Mouse (Mus musculus): ENCODE data around the gene Cryzl2. TPM values are rescaled to one million over a fixed set of nuclear protein-coding genes. Genes with fewer than 3 reads are reported as not detected.

The Cryzl2 gene
- polyA plus RNA-seq, 1 experiment from 2014 or later, result 8.6 TPM

- H3K36me3 ChIP-seq, result no peaks in the 10 kb centered on the region
- 70% methylated on average over 1 of the region's 1 CpGs for WGBS
- no peaks in the 10 kb centered on the region for H3K9me3 ChIP-seq
- no peak overlapping the region for H3K27ac ChIP-seq (replicated peaks)
- H3K4me1 ChIP-seq (replicated peaks), result peaks cover 6% of the 10 kb centered on the region
- H3K4me3 ChIP-seq, result no peak overlapping the region
- H3K4me2 ChIP-seq, result no peak overlapping the region
- H3K27me3 ChIP-seq, result no peaks in the 10 kb centered on the region
- no peak for ATAC-seq (ENCODE audit: low FRiP score, low read depth)
- no peak overlapping the region for H3K9ac ChIP-seq
Measured at GRCm38 (mm10) chr1:157426933-157427332, 31.4 kb upstream of the Cryzl2 start.

GRCm38 (mm10) chr1:157427604-157428003 lies 30.8 kb upstream of the Cryzl2 start:
- Histone ChIP-seq H3K9me3 (no peaks in the 10 kb centered on the region), H3K4me3 (no peak overlapping the region), H3K4me2 (no peak overlapping the region), H3K27ac (replicated peaks) (no peak overlapping the region), H3K4me1 (replicated peaks) (peaks cover 6% of the 10 kb centered on the region), H3K27me3 (no peaks in the 10 kb centered on the region), H3K36me3 (no peaks in the 10 kb centered on the region), H3K9ac (no peak overlapping the region)
- no peak for ATAC-seq (ENCODE audit: low FRiP score, low read depth)
- WGBS, result 96% methylated on average over 4 of the region's 4 CpGs

- WGBS, result 95% methylated on average over 3 of the region's 3 CpGs
- no peak overlapping the region for H3K4me2 ChIP-seq
- H3K9ac ChIP-seq, result no peak overlapping the region
- ATAC-seq (ENCODE audit: low FRiP score, low read depth), result no peak
- H3K4me1 ChIP-seq (replicated peaks), result peaks cover 6% of the 10 kb centered on the region
- H3K27me3 ChIP-seq, result no peaks in the 10 kb centered on the region
- no peak overlapping the region for H3K27ac ChIP-seq (replicated peaks)
- no peaks in the 10 kb centered on the region for H3K9me3 ChIP-seq
- H3K36me3 ChIP-seq, result no peaks in the 10 kb centered on the region
- no peak overlapping the region for H3K4me3 ChIP-seq
Measured at GRCm38 (mm10) chr1:157428366-157428765, 30.0 kb upstream of the Cryzl2 start.

GRCm38 (mm10) chr1:157433316-157433715 lies 25.1 kb upstream of the Cryzl2 start:
- Histone ChIP-seq H3K36me3 (no peaks in the 10 kb centered on the region), H3K4me3 (no peak overlapping the region), H3K4me2 (no peak overlapping the region), H3K27me3 (no peaks in the 10 kb centered on the region), H3K9me3 (no peaks in the 10 kb centered on the region), H3K9ac (no peak overlapping the region), H3K4me1 (replicated peaks) (no peaks in the 10 kb centered on the region), H3K27ac (replicated peaks) (no peak overlapping the region)
- 44% methylated on average over 3 of the region's 3 CpGs for WGBS
- ATAC-seq (ENCODE audit: low FRiP score, low read depth), result no peak

GRCm38 (mm10) chr1:157434404-157434803 lies 24.0 kb upstream of the Cryzl2 start:
- Histone ChIP-seq H3K27me3 (no peaks in the 10 kb centered on the region), H3K9me3 (no peaks in the 10 kb centered on the region), H3K9ac (no peak overlapping the region), H3K36me3 (no peaks in the 10 kb centered on the region), H3K4me1 (replicated peaks) (peaks cover 3% of the 10 kb centered on the region; the same call in 1 of the 2 replicates), H3K4me3 (no peak overlapping the region), H3K27ac (replicated peaks) (no peak overlapping the region), H3K4me2 (no peak overlapping the region)
- WGBS, result 97% methylated on average over 4 of the region's 4 CpGs
- no peak for ATAC-seq (ENCODE audit: low FRiP score, low read depth)

- H3K9ac ChIP-seq, result no peak overlapping the region
- no peaks in the 10 kb centered on the region for H3K36me3 ChIP-seq
- H3K27ac ChIP-seq (replicated peaks), result no peak overlapping the region
- no peak overlapping the region for H3K4me2 ChIP-seq
- no peaks in the 10 kb centered on the region for H3K27me3 ChIP-seq
- 83% methylated on average over 6 of the region's 6 CpGs for WGBS
- ATAC-seq (ENCODE audit: low FRiP score, low read depth), result no peak
- H3K4me1 ChIP-seq (replicated peaks), result peaks cover 14% of the 10 kb centered on the region; the same call in 1 of the 2 replicates
- H3K4me3 ChIP-seq, result no peak overlapping the region
- H3K9me3 ChIP-seq, result no peaks in the 10 kb centered on the region
Measured at GRCm38 (mm10) chr1:157435926-157436325, 22.5 kb upstream of the Cryzl2 start.

- Histone ChIP-seq H3K4me3 (no peak overlapping the region), H3K27me3 (no peaks in the 10 kb centered on the region), H3K4me1 (replicated peaks) (peaks cover 20% of the 10 kb centered on the region), H3K4me2 (no peak overlapping the region), H3K9ac (no peak overlapping the region), H3K27ac (replicated peaks) (no peak overlapping the region), H3K9me3 (no peaks in the 10 kb centered on the region), H3K36me3 (no peaks in the 10 kb centered on the region)
- WGBS, result 94% methylated on average over 2 of the region's 2 CpGs
- ATAC-seq (ENCODE audit: low FRiP score, low read depth), result no peak
Measured at GRCm38 (mm10) chr1:157438290-157438689, 20.1 kb upstream of the Cryzl2 start.

- Histone ChIP-seq H3K27me3 (no peaks in the 10 kb centered on the region), H3K4me1 (replicated peaks) (peaks cover 26% of the 10 kb centered on the region), H3K4me3 (no peak overlapping the region), H3K9ac (no peak overlapping the region), H3K36me3 (no peaks in the 10 kb centered on the region), H3K27ac (replicated peaks) (no peak overlapping the region), H3K4me2 (no peak overlapping the region), H3K9me3 (no peaks in the 10 kb centered on the region)
- no peak for ATAC-seq (ENCODE audit: low FRiP score, low read depth)
- WGBS, result 71% methylated on average over 4 of the region's 4 CpGs
Measured at GRCm38 (mm10) chr1:157439101-157439500, 19.3 kb upstream of the Cryzl2 start.

- Histone ChIP-seq H3K36me3 (no peaks in the 10 kb centered on the region), H3K4me1 (replicated peaks) (peaks cover 29% of the 10 kb centered on the region), H3K4me2 (peak overlapping the region; percentile 41), H3K9me3 (no peaks in the 10 kb centered on the region), H3K4me3 (no peak overlapping the region), H3K27me3 (no peaks in the 10 kb centered on the region), H3K27ac (replicated peaks) (peak overlapping the region; percentile 45; the same call in 1 of the 2 replicates), H3K9ac (no peak overlapping the region)
- WGBS, result 5% methylated on average over 14 of the region's 14 CpGs
- ATAC-seq (ENCODE audit: low FRiP score, low read depth), result peak; percentile 59
Measured at GRCm38 (mm10) chr1:157439973-157440641, 18.3 kb upstream of the Cryzl2 start.

- Histone ChIP-seq H3K36me3 (no peaks in the 10 kb centered on the region), H3K4me1 (replicated peaks) (peaks cover 38% of the 10 kb centered on the region), H3K4me3 (no peak overlapping the region), H3K4me2 (peak overlapping the region; percentile 39), H3K27me3 (no peaks in the 10 kb centered on the region), H3K27ac (replicated peaks) (peak overlapping the region; percentile 41), H3K9ac (0 out of 2 replicates have a peak overlapping the region, but pooled peaks have one; percentile 3), H3K9me3 (no peaks in the 10 kb centered on the region)
- no peak for ATAC-seq (ENCODE audit: low FRiP score, low read depth)
- WGBS, result 13% methylated on average over 14 of the region's 14 CpGs
Measured at GRCm38 (mm10) chr1:157443026-157443722, 15.2 kb upstream of the Cryzl2 start.

GRCm38 (mm10) chr1:157443723-157444561 lies 14.4 kb upstream of the Cryzl2 start:
- H3K27ac ChIP-seq (replicated peaks), result peak overlapping the region; percentile 41
- ATAC-seq (ENCODE audit: low FRiP score, low read depth), result 0 out of 2 replicates have a peak, but pooled peaks have one; percentile 35
- H3K9me3 ChIP-seq, result no peaks in the 10 kb centered on the region
- H3K4me1 ChIP-seq (replicated peaks), result peaks cover 38% of the 10 kb centered on the region
- H3K27me3 ChIP-seq, result no peaks in the 10 kb centered on the region
- 0 out of 2 replicates have a peak overlapping the region, but pooled peaks have one; percentile 3 for H3K9ac ChIP-seq
- no peaks in the 10 kb centered on the region for H3K36me3 ChIP-seq
- H3K4me2 ChIP-seq, result peak overlapping the region; percentile 39
- 22% methylated on average over 19 of the region's 19 CpGs for WGBS
- H3K4me3 ChIP-seq, result no peak overlapping the region

Measured in hindbrain, embryonic 15.5 days (tissue).